Comparison of ENCODE assay signal across 8 mouse cellular contexts in genomic region chr5:117286831-117287822, GRCm38 (mm10). TPM values are rescaled to one million over a fixed set of nuclear protein-coding genes. Genes with fewer than 3 reads are reported as not detected.
DNase-seq lines count a peak whose midpoint lies in the region; ATAC-seq and TF ChIP-seq lines count a peak whose summit lies in the region.

Gene Pebp1, minus strand, starts transcription at chr5:117287625.

- H3K79me2 ChIP-seq in heart, adult 2 months (replicated peaks; ENCODE audit: control insufficient read depth, insufficient read depth, low read length): no peaks in the 10 kb centered on the region

- DNase-seq in 3134 (ENCODE audit: extremely low read depth, insufficient read length, low spot score): peak; percentile 94
- DNase-seq in adrenal gland, postnatal 36 days: peak; percentile 98
- DNase-seq in heart, adult 2 months: peak; percentile 97
- peak; percentile 95 to 96 for DNase-seq in kidney, adult 8-10 months
- DNase-seq in spleen, postnatal 10 days (ENCODE audit: low spot score in 2 of 2): peak; percentile 90 to 97

- TF ChIP-seq CTCF in heart, adult 2 months (IDR thresholded peaks at IDR 0.05): peak; percentile 51

- no peak for TF ChIP-seq EP300 in heart, adult 2 months (IDR thresholded peaks at IDR 0.05; ENCODE audit: insufficient read depth, low read depth, low read length)

- intact Hi-C loops in heart, adult 2 months (cut with DNase I): loop anchor here (5.0 kb wide), 1 partner anchor 170 kb away; the partner anchor contains the start of gene Suds3

- H3K4me1 ChIP-seq in embryonic facial prominence, embryonic 13.5 days: peaks cover 32% of the 10 kb centered on the region
- H3K4me1 ChIP-seq in heart, adult 2 months (ENCODE audit: control insufficient read depth, insufficient read depth, low read length): peaks cover 4% of the 10 kb centered on the region; the same call in 1 of the 2 replicates
- H3K4me1 ChIP-seq in limb, embryonic 13.5 days: peaks cover 31% of the 10 kb centered on the region
- peaks cover 25% of the 10 kb centered on the region for H3K4me1 ChIP-seq in midbrain, embryonic 16.5 days (ENCODE audit: control insufficient read depth, insufficient read depth, low read length)

- H3K4me2 ChIP-seq in embryonic facial prominence, embryonic 13.5 days: peak within 1 kb of the TSS; percentile 73
- peak within 1 kb of the TSS; percentile 77 for H3K4me2 ChIP-seq in limb, embryonic 13.5 days (replicated peaks)
- H3K4me2 ChIP-seq in midbrain, embryonic 16.5 days (ENCODE audit: low read length): peak within 1 kb of the TSS; percentile 80

- WGBS in embryonic facial prominence, embryonic 13.5 days: under 1% methylated on average over 77 of the region's 77 CpGs
- under 1% methylated on average over 76 of the region's 77 CpGs for WGBS in heart, adult 2 months
- under 1% methylated on average over 75 of the region's 77 CpGs for WGBS in limb, embryonic 13.5 days
- under 1% methylated on average over 68 of the region's 77 CpGs for WGBS in midbrain, embryonic 16.5 days

- H3K36me3 ChIP-seq in embryonic facial prominence, embryonic 13.5 days: peaks cover 32% of the 10 kb centered on the region
- H3K36me3 ChIP-seq in heart, adult 2 months (ENCODE audit: control insufficient read depth, insufficient read depth, low read length): no peaks in the 10 kb centered on the region
- peaks cover 32% of the 10 kb centered on the region for H3K36me3 ChIP-seq in limb, embryonic 13.5 days
- 0 out of 2 replicates have a peak, but pooled peaks cover 6% of the 10 kb centered on the region for H3K36me3 ChIP-seq in midbrain, embryonic 16.5 days (ENCODE audit: control insufficient read depth, insufficient read depth, low read length)

- H3K27ac ChIP-seq in embryonic facial prominence, embryonic 13.5 days: peak within 1 kb of the TSS; percentile 84
- peak within 1 kb of the TSS; percentile 71 for H3K27ac ChIP-seq in heart, adult 2 months
- peak within 1 kb of the TSS; percentile 78 for H3K27ac ChIP-seq in limb, embryonic 13.5 days
- H3K27ac ChIP-seq in midbrain, embryonic 16.5 days (ENCODE audit: low read length): peak within 1 kb of the TSS; percentile 78

- peak within 1 kb of the TSS; percentile 83 for H3K4me3 ChIP-seq in embryonic facial prominence, embryonic 13.5 days
- H3K4me3 ChIP-seq in heart, adult 2 months: peak within 1 kb of the TSS; percentile 76
- peak within 1 kb of the TSS; percentile 86 for H3K4me3 ChIP-seq in limb, embryonic 13.5 days
- peak within 1 kb of the TSS; percentile 87 for H3K4me3 ChIP-seq in midbrain, embryonic 16.5 days (ENCODE audit: low read depth, low read length)

- ATAC-seq in embryonic facial prominence, embryonic 13.5 days (ENCODE audit: insufficient number of reproducible peaks, insufficient read depth, low FRiP score, low TSS enrichment, low read depth): peak; percentile 84
- peak; percentile 97 for ATAC-seq in limb, embryonic 13.5 days (ENCODE audit: low FRiP score, low read depth)
- ATAC-seq in midbrain, embryonic 16.5 days: peak; percentile 93

- no peaks in the 10 kb centered on the region for H3K27me3 ChIP-seq in embryonic facial prominence, embryonic 13.5 days
- no peaks in the 10 kb centered on the region for H3K27me3 ChIP-seq in heart, adult 2 months (ENCODE audit: control insufficient read depth, insufficient read depth, low read length)
- H3K27me3 ChIP-seq in limb, embryonic 13.5 days: no peaks in the 10 kb centered on the region
- H3K27me3 ChIP-seq in midbrain, embryonic 16.5 days (ENCODE audit: control insufficient read depth, insufficient read depth, low read depth, low read length): no peaks in the 10 kb centered on the region

- peak; percentile 39; the same call in 1 of the 2 replicates for TF ChIP-seq POLR2A in heart, adult 2 months (IDR thresholded peaks at IDR 0.05; ENCODE audit: insufficient read depth, low read depth, low read length)

- peak within 1 kb of the TSS; percentile 86 for H3K9ac ChIP-seq in embryonic facial prominence, embryonic 13.5 days
- H3K9ac ChIP-seq in heart, adult 2 months (ENCODE audit: low read depth, low read length): peak within 1 kb of the TSS; percentile 48
- peak within 1 kb of the TSS; percentile 87 for H3K9ac ChIP-seq in limb, embryonic 13.5 days
- peak within 1 kb of the TSS; percentile 86 for H3K9ac ChIP-seq in midbrain, embryonic 16.5 days (ENCODE audit: low read depth, low read length)

- H3K9me3 ChIP-seq in embryonic facial prominence, embryonic 13.5 days: no peaks in the 10 kb centered on the region; the same call in 1 of the 2 replicates
- peaks cover 3% of the 10 kb centered on the region; the same call in 1 of the 2 replicates for H3K9me3 ChIP-seq in limb, embryonic 13.5 days
- H3K9me3 ChIP-seq in midbrain, embryonic 16.5 days (replicated peaks; ENCODE audit: control insufficient read depth, low read length, poor library complexity, severe bottlenecking): no peaks in the 10 kb centered on the region

RNA-seq across cellular contexts. Expression of gene Pebp1, which starts in this region (rescaled TPM):
- 1,000 to 10,000 TPM; 1,300 to 1,490 TPM for total RNA-seq in adrenal gland, postnatal 36 days (2021)
- 780 and 876 TPM in 2 replicates for polyA plus RNA-seq in embryonic facial prominence, embryonic 13.5 days (2015; fragmentation: Nextera tagmentation; extraction: Ambion mirVana)
- total RNA-seq in heart, adult 2 months (2021): 100 to 1,000 TPM; 412 to 465 TPM
- polyA plus RNA-seq in heart, adult 2 months (2012; rRNA removed): 402 and 552 TPM in 2 replicates
- 763 and 771 TPM in 2 replicates for polyA plus RNA-seq in limb, embryonic 13.5 days (2015; fragmentation: Nextera tagmentation; extraction: Ambion mirVana)
- 1,070 and 1,134 TPM in 2 replicates for polyA plus RNA-seq in midbrain, embryonic 16.5 days (2015; fragmentation: Nextera tagmentation; extraction: Ambion mirVana)

Comparison
In these comparisons a context has a peak if more than half of its experiments do, and no peak if none do; other contexts are left out.
1. Peak in every context shown above with its lines: DNase-seq, ATAC-seq, H3K4me3 ChIP-seq and H3K27ac ChIP-seq.